Mouse (Mus musculus) T-helper 1 cell (primary cell): ENCODE measurements at regions not wholly inside any gene's neighbourhood (a gene's known extent, or its start where the extent isn't known, plus 50 kb on each side); places are given as distances from the start of the nearest gene placed in this dataset.

Source experiments
- in situ Hi-C: fragments of 300-600 bp; cut with MboI, MseI; formaldehyde crosslinking; loops from one replicate; pipeline ENCODE4 v1.15.1; 2025; ENCODE audit warnings: high pct_unique_total_duplicates

DNA sequence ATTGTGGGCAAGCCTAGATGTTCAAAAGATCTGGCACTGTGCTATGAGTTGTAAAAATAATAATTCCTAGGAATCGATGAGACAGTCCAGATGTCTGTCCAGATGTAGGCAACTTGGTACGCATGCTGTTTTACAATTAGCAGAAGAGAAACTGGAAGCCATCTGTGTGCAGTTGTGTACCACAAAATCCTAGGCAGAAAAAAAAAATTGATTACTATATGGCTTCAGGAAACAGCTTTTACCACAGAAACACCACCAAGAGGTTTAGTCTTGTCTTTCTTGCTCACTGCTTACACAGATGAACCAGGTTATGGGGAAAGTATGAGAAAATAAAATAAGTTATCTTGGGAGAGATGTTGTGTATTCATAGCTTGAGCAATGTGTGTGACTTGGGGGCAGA is 109.5 kb upstream of the Peli1 start:
- in situ Hi-C loops: no loop called here

DNA sequence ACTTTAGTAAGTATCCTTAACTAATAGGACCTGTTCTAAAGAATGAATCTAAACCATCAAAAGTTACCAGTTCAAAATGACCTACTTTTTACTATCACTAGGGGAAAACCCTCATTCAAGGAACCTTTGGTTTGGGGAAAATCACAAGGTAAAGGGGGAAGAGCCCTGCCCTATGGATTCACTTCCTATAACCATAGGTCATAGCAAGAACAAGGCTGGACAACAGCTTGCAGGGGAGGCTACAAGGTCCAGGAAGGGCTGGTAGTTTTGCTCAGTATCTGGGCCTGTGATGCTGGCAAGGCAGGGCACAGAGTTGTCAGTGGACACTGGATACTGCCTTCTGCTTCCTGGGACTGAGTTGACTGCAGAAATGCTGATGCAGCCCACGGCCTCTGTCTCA is 109.1 kb upstream of the Peli1 start:
- in situ Hi-C loops: no loop called here

DNA sequence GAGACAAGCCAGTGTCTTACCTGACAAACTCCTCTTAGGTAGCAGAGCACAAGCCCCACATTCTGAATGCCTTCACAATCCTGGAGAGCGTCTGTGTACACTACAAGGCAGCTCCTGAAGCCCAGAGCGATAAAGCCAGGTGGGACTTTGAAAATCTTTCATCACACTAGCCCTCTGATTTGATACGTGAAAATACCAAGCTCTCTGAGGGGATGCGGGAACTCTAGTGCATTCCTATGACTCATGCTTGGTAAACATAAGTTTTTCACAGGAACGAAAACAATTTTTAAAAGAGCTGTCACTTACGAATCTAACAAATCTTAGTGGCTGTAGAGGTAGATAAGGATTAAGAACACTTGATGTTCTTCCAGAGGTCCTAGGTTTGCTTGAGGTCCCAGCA is 108.6 kb upstream of the Peli1 start:
- in situ Hi-C loops: no loop called here

DNA sequence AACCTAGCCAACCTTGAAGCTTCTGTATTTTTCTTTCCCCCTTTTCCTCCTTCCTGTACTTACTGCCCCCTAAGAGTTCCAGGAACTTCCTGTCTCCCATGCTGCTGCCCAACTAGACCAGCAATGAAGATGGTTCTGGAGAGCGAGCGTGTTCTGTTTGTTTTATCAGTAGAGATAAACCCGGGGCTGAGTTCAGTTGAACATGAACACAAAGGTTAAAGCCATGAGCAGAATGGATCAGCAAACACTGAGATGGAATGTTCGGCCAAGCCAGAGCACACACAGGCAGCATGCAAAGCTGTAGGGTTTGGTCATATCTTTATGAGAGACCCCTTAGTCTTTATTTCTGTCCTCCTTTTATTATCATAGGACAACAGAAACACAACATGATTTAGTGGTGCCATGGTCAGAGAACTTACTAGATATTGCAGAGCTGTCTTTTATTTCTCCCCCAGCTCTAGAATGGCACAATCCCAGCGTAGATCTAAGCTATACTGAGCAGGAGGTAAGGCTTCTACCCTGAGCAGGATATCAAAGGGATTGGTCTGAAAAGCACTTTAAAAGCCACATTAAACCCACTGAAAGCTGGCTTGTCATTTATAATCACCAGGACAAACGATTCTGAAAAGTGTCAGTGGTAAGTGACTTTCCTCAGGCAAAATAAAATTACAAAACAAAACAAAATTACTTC is 105.9 kb upstream of the Peli1 start:
- in situ Hi-C loops: no loop called here

DNA sequence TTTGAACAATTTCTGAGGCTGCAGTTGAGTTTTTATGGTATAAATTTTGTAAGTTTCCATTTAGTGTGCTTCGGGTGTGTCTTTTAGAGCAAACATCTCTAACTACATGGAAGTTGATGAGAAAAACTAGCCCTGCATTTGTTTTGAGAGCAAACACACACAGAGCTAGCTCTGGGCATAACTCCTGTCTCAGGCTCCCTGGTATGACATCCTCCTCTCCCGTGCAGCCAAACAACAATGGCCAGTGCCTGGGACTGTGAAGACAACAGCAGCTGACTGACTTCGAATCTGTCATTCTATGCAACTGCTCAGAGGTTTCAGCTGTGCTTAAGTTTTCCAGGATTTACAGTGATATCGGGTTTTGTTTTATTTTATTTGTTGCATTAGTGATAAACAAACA is 105.3 kb upstream of the Peli1 start:
- in situ Hi-C loops: no loop called here

DNA sequence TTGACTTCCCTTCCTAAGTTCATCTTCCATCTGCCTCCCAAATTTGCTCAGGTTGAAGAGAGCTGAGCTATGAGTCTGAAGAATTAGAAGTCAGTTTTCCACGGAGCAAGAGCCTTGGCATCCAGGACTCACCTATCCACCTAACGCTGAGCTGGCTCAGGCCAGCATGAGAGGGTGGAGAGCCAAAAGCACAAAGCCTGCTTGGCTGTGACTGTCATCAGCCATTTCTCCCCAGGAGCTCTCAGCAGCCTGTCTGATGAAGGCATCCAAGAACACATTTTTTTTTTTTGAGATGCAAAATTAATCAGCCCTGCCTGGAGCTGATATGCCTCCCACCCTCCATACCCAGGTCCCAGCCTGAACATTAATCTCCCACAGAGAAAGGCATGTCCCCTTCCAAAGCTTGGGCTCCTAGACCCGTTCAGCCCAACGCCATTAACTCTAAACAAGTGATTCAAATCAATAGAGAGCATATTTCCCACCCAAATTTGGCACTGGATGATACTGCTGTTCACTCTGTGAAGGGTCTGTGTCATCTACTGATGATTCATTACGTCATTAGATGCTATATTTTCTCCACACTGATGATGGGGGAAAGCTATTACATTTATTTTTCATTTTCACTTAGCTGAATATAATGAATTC is 103.8 kb upstream of the Peli1 start:
- in situ Hi-C loops: no loop called here

DNA sequence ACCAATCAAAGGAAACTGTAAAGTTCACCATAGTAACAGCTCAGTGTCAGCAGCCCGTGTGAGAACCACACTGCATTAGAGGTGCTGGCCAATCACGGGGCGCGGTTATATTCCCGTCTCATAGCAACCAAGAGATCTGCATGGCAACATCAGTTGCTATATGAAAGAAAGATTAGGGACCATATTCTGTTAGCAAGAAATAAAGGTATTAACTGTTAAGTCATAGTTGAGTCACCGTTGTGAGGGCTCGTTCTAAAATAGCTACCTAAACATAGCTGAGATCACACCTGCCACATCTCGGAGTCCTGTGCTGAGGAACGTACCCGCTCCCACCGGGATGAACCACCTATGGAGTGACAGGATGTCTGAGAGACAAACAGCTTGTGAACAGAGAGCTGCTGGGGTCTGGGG is 103.2 kb upstream of the Peli1 start:
- in situ Hi-C loops: no loop called here

DNA sequence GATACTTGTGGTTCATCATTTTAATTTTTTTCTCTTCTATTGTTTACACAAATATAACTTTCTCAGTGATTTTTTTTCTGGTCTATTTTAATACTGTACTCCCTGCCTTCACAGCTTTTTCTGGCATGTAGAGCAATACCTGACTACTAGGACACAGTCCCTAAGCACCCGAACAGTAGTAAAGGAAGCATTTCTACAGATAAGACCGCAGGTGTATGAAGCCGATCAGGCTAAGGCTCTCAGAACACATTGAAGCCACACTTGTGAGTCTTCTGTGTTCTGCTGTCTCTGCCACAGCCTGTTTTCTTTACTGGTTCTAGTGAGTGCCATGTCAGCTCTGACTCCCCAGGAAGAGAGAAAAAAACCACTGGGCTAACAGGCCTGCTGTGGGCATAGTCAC is 102.2 kb upstream of the Peli1 start:
- in situ Hi-C loops: no loop called here

DNA sequence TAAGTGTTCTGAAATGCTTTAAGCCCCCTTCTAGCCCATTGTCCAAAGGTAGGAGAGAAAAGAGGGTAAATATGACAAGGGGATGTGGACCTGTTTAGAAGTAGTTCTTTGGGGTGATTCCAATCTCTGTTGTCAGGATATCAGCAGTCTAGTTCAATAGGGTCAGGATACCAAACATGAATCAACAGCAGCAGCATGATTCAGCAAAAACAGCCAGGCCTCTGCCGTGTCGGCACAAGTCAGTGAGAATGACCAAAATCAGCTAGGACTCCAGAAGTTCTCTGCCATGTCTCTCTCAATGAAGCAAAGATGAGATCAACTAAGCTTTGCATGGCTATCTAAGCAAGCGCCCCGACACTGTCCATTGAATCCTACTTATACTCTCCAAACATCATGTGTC is 97.5 kb upstream of the Peli1 start:
- in situ Hi-C loops: no loop called here

DNA sequence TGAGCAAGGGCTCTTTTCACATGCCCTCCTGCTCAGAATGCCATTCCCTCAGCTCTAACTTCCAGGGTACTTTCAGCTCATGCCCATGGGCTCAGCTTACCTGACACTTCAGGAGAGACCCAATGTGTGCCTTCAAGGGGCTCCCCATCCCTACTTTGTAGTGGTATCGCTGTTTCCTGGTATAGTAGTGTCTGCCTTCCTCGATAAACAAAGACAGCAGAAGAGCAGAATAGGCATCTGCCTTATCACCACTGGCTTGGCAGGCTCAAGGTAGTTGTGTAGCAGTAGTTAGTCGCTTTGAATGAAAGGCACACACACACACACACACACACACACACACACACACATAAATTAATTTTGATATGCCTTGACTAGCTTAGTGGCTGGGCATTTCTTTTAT is 89.7 kb upstream of the Peli1 start:
- in situ Hi-C loops: no loop called here

DNA sequence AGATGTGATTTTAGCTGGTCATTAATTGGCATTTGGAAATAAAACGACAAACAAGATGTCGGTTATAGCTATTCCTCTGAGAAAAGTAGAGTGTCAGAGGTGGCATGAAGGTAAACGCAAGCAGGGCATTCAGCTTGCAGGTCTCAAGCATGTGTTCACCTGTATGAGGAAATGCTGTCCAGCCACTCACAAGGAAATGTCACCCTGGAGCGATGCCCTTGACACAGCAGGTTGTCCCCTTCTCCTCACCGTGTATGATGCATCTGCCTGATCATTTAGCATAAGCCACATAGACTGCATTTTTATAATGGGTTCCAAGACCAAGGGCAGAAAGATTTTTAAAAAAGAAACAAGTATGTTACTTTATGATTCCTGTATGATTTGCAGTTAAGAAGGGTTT is 83.9 kb upstream of the Peli1 start:
- in situ Hi-C loops: no loop called here

DNA sequence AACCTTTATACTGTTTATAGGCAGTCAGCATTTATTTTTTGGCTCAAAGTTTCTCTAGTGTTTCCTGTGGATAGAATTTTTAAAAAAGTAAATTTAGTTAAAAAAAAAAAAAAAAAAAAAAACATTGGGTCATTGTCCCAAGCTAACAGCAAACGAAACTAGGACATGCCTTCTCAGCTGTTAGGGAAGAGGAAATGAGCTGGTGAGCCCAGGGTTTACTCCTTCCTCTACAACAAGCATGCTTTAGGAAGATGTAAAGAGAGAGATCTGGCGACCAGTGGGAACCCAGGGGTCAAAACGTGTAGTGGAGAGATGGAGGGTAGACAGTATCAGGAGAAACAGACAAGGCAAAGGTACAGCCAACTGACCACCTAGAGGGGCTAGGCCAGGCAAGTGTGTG is 81.6 kb upstream of the Peli1 start:
- in situ Hi-C loops: no loop called here

DNA sequence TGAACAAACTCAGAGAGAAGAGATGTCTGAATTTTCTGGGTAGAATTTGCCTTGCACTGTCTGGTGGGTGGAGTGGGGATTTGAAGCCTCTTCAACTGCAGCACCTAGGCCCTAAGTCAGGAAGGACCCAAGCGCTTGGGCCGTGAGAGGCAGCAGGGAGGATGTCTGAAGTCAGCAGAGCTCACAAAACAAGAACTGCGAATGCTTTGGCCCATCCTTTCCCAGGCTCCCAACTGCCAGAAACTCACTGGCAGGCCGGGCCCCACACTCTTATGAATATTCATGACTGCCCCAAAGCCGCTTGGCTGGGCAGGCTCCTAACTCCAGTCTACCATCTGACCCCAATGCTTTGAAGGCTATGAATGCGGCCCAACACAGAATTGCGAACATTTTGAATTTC is 80.2 kb upstream of the Peli1 start:
- in situ Hi-C loops: no loop called here

DNA sequence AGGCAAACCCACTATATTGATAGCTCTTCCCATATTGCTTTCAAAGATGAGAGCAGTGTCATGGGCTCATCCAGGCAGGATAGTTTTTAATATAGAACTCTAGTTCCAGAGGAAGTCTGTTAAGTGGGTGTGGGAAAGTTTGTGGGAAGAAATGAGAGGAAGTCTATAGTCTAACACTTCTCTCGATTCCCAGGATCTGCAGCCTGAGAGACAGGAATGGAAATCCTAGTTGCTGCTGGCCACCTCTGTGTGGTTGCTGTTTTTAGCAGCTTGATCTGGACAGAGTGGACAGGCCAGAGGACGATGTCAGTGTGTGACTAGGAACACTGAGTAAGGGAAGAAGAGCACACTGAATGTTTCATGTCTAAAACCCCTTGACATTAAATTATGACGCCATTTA is 76.8 kb upstream of the Peli1 start:
- in situ Hi-C loops: no loop called here

DNA sequence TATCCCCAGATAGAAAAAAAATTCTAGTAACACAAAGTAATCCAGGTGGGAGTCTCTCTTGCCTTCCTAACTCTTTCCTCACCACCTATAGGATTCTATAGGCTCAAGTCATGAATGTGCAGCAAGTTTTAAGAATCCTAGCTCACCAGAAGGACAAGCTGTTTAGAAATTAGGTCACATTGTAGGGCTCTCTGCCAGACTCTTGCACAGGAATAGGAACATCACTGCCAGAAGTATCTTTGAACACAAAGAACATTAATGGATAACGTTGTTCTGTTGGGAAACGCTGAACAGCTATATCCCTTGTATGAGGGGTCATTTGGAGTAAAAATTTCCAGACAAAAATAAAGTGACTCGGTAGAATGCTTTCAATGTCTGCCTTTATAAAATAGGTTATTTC is 75.6 kb upstream of the Peli1 start:
- in situ Hi-C loops: no loop called here

DNA sequence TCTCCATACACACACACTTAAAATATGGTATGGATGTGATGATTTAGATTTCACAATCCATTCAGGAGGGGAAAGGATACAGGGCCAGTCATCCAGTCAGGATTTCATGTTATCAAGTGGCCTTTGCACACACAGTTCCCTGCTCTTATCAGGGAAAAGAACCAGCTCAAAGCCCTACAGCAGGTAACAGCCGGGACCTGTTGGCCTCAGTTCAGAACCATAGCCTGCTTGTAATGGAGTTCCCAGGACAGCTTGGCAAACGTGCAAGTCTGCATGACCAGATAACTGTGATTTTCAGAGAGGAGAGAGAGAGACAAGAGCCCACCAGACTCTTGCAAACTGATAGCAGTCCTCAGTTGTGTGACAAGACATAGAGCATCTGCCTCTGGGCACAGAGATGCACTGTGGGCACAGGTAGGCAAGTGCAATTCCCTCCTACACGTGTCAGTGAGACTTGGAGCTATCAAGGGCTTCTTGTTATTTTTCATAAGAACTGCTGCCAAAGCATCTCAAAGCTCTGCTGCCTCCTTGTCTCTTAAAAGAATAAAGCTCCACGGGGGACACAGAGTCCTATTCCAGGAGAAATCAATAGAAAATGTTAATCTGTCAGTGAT is 74.9 kb upstream of the Peli1 start:
- in situ Hi-C loops: no loop called here

DNA sequence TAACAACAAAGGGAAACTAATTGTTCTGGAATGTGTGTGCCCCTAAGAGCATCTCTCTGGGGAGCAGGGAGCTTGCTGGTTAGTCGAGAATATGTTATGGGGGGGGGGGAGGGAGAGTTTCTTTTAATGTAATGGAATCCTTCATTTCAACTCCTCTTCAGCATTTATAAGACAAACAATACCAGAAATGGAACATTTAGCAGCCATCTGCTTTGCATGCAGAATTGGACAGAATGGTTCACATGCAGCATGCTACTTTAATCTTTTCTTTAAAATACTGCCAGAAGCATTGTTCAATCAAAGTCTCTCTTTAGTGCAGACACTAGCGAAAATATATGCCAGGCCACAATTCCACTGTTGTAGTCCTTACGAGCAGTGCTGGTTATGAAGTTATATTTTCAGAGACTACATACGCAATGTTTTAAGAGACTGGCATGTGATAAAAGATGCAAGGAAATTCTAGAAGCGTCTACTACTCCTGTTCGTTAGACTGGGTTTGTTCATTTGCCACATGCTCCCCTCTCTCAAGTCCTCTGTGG is 74.2 kb upstream of the Peli1 start:
- in situ Hi-C loops: no loop called here

DNA sequence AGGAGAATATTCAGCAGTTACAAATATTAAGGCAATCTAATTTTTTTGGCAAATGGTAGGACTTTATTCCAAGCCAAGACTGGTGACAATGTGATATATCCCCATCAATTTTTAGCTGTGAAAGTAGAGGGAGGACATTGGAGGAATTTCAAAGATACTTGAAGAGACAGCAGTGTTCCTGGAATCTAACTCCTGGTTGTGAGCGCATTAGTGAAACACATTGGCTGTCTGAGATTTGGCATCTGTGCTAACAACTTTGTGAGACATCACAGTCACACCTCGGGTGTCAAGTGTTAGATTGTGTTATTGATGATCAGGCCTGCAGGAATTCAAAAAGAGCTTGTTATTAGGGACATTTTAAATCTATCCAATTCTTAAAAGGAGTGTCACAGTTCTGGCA is 71.3 kb upstream of the Peli1 start:
- in situ Hi-C loops: no loop called here

DNA sequence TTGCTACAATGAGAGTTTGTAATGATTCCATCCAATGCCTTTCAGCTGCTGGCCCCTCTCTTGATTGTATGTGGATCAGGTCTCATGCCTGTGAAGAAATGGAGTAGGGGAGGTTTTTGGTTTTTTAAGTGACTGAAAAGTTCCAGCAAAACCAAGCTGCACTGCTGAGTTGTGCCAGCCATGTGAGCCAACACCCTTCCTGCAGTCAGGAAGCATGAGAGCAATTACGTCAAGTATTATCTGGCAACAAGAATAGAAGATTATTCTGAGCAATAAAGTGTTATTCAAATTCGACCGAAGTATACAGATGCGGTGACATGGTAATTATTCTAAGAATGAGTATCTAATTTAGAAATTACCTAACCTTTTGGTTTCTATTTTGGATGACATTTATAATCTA is 67.0 kb upstream of the Peli1 start:
- in situ Hi-C loops: no loop called here

DNA sequence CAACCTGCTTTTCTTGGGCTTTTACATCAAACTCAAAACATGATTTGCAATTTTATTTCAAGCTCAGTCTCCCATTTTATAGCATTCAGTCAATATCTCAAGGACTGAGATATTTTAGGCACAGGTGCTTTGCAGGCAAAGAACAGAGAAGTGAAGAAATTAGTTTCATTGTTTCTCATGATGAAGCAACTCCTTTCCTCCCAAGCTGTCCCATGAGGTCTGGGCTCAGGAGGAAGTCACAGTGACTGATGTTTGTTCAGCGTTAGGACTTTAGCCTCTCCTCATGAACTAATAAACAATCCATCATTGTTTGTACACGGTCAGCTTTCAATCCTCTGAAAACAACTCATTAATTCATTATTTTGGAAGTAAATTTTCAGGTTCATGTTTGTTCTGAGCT is 66.6 kb upstream of the Peli1 start:
- in situ Hi-C loops: no loop called here

DNA sequence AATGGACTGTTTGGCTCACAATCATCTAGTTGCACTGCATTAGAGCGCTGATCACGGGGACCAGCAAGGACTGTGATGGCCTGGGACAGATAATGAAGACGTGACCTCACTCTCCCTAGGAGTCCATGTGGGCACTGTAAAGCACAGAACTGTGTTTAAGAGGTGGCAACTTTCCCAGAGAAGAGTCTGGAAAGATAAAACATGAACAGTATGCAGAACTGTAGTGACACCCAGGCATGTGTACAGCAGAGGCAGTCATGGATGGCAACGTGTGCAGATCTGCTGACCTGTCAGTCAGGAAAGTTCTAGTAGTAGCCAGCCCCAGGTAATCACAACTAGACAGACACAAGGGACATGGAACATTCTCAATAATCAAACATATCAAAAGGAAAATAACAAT is 63.8 kb upstream of the Peli1 start:
- in situ Hi-C loops: no loop called here

DNA sequence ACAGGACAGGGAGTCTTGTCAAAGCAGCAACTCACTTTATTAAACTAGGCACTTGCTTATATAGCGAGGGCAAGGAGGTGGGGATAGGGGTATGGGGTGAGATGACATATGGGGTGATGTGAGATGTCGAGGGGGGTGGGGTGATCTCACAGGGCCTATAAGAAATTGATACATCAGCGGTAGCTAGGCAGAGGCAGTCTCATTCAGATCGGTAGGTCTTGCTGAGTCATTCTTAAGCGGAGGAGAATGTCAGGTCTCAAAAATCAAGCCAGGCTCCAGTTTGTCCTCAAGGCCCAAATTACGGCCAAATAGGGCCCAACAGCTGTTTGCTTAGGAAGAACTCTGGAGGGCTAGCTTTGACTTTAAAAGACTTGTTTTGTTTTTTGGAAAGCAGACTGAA is 60.7 kb upstream of the Peli1 start:
- in situ Hi-C loops: no loop called here

DNA sequence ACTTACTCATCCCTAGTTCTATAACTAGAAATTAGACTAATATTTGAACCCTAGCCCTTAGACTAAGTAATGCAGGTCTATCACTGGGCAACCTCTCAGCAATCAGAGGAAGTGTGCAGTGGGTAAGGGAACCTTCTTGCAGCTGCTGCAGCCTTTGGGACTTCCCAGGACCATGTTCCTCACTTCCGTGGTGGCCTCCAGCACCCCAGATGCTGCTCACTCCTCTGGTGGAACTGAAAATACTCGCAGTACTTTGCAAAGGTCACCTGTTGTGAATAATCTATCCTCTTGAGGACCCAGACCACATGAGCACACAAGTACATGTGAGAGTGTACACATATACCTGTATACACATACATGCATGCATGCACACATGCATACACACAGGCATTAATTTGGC is 59.3 kb upstream of the Peli1 start:
- in situ Hi-C loops: no loop called here
